Mouse (Mus musculus) C2C12 (cell line): Measurements from ENCODE around the gene Baiap2l1.

Source experiments
- CTCF ChIP-seq: IDR thresholded peaks from one replicate; pipeline ENCODE4 v1.5.1; 2011; ENCODE audit not compliant: control insufficient read depth, insufficient read depth, insufficient read length
- MYOD1 ChIP-seq: IDR thresholded peaks from one replicate; pipeline ENCODE4 v1.6.1; 2011; ENCODE audit warnings: low read depth; ENCODE audit not compliant: control insufficient read depth, insufficient read length
- USF1 ChIP-seq: IDR thresholded peaks from one replicate; pipeline ENCODE4 v1.6.1; 2011; ENCODE audit warnings: low read depth, mild to moderate bottlenecking, control low read depth, moderate library complexity

DNA sequence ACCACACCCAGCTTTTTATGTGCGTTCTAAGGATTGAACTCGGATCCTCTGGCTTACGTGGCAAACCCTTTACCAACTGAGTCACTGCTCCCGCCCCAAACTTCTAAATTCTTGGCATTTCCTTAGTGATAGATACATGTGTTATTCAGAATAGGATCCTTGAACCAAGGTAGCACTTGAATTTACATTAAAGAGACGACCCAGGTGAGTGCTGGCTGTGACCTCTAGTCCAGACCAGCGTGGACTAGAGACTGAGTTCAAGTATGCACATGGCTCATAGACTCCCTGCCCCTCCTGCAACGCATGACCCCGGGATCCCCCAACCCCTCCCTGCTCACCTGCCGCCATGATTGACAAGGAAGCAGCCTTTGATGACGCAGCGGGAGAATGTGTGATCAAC lies 48.3 kb upstream of the Baiap2l1 start:
- no peak for TF ChIP-seq CTCF
- no peak for TF ChIP-seq MYOD1
- TF ChIP-seq USF1 = no peak
